Mouse (Mus musculus): ENCODE measurements at regions not wholly inside any gene's neighbourhood (a gene's known extent, or its start where the extent isn't known, plus 50 kb on each side); places are given as distances from the start of the nearest gene placed in this dataset.

- peak; percentile 42 for DNase-seq (ENCODE audit: low read depth, low spot score)
These were observed 166.6 kb downstream of the Cox7b2 start for GRCm38 (mm10) chr5:71381407-71381806.

DNA sequence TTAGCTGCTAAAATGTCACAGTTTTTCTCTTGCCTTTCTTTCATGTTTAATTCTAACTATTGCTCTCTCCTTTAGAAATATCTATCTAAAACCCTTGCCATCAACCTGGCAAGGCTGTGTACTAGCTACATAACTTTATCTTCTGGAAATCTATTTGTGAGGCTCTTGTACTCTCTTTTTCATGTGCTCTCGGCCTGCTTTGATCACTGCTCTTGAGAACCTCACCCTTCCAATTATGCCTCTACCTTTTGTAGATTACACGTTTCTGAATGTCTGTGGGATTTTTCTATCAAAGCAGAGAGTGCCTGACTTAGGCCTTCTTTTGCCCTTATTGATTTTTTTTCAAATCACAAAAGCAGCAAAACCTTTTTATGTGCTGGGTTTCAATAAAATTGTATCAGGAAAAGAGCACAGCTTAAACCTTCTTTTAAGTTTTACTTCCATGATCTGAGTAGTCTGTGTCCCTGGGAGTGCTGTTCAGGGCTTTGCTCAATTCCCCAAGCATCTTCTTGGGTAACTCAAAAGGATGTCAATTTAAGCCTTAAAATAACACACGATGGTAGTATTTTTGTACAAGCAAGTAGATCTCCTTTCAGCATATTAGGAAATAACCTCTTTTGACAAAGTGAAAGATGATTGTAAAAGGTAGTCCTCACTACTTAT is 181.7 kb downstream of the Cox7b2 start:
- DNase-seq (ENCODE audit: low read depth, low spot score): peak; percentile 8

DNA sequence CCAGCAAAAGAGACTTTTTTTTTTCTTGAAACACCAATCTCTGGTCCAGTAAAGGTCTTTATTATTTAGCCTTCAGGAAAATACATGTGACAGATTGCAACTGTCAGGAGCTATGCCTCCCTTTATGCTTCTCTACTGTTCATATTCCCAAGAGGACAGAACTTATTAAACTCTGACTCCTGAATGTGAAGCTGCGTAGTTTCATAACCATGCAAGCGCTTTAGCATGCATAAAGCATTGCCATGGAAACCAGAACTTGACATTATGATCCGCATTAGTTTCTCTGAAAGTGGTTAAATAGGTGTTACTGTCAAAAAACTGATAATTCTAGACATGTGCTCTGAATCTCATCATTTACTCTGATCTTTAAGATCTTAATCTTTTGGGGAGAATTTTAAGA is 206.5 kb downstream of the Cox7b2 start:
- no peak for DNase-seq (ENCODE audit: low read depth, low spot score)

GRCm38 (mm10) chr5:71309414-71309813 is 213.8 kb upstream of the Gabra2 start:
- no peak for DNase-seq (ENCODE audit: low read depth, low spot score)

DNA sequence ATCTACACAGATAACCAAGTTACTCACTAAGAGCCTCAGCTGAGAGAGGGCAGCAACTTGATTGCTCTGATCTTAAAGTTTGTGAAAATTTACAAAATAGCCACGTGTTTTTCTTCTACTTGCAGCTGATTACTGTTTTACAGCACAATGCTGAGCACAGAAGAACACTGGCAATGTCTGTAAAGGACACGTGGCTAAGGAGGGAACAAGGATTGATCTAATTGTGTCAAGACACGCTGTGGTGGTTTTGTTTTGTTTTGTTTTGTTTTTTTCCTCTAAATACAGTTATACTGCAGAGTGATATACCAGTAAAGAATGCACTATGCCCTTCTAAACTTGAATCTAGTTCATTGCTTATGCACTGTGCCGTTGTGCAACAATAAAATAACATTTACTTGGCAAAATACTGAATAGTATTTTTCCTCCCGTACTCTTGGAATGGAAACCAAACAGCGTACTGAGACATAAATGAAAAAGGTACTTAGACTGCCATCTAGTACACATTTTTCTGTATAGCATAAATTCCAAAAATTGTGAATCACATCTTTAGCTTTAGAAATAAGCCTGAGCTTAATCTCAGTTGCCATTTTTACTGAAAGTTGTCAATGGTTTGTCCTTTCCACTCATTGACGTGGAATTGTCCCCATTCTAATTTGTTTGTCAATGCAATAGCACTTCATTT is 166.7 kb upstream of the Gabra2 start:
- DNase-seq (ENCODE audit: low read depth, low spot score): peak; percentile 24

DNA sequence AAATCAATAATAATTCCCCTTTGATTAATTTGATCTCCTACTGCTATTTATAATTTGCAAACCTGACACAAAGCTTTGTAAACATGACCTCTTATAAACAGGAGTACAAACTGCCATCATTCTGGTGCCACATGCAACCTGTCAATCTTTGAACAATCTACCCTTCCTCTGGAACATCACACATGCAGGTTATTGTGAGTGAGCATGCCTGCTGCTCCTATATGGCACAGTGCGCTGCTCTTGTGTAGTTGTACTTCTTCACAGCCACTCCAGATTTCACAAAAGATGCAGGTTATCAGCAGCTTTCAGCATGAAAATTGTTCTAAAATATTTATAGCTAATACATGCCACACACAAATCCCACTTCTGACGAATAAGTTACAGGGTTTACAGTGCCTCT is 153.6 kb upstream of the Gabra2 start:
- no peak for DNase-seq (ENCODE audit: low read depth, low spot score)

- DNase-seq (ENCODE audit: low read depth, low spot score): peak; percentile 70
These were observed 152.9 kb upstream of the Gabra2 start for GRCm38 (mm10) chr5:71248318-71249135.

DNA sequence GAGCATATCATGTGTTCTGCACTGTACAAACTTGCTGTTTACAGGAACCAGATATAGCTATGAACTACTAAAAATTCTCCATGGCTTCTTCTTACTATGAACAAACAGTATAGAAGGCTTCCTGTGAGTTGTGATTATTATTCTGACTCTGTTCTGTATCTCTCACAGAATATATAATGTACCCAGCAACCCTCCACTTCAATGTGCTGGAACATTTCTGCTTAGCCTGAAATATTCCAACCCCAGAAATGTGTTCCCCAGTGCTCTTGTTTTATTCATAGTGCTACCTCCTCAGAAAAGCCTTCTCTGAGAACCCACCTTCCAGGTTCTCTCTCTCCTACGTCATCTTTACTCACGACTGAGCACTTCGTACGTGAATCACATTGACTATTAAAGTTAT is 132.0 kb upstream of the Gabra2 start:
- no peak for DNase-seq (ENCODE audit: low read depth, low spot score)

DNA sequence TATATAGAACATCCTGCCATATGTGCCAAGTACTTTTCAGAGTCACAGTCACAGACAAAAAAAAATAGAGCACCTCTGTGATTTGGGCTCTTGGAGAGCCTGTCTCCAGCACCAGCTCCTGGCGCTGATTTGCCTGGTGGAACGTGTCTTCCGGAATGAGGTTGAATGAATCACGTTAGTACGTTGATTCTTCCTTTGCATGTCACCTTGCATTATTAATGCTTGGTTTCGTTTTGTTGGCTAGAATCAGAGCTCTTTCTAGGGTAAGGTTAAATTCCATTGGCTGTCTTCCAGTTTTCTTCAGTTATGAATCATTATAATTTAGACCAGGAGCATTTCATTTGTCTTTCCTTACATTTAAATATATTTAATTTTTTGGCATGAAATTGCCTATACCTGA is 105.2 kb upstream of the Gabra2 start:
- no peak for DNase-seq (ENCODE audit: low read depth, low spot score)

GRCm38 (mm10) chr5:71177316-71177715 is 81.7 kb upstream of the Gabra2 start:
- DNase-seq (ENCODE audit: low read depth, low spot score): no peak

DNA sequence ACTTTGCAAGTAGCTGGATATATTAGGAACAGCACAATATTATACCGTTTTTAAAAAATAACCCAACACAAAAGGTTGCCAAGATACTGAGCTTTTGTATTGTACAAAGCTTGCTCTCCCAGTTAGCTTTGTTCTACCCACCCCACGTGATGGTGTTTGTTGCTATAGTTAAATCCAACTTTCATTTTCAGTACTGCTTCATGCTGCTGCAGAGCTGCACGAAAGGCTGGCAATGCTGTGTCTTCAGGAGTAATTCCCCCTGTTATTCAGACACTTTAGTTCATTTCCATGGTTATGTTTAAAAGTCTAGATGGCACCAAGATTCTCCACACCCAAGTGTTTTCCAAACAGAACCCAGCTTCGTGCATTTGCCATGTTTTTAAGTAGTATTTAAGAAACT is 74.7 kb upstream of the Gabra2 start:
- DNase-seq (ENCODE audit: low read depth, low spot score): no peak

Measured in brain, embryonic 18.5 days (tissue).